Mouse (Mus musculus): Measurements from ENCODE around the gene Pycr2.
A peak's percentile ranks its signal among the peaks of the same experiment; 100 is the strongest.

GRCm38 (mm10) chr1:180919686-180920085 lies 15.6 kb downstream of the Pycr2 start:
- peak; percentile 72 for TF ChIP-seq CTCF (IDR thresholded peaks at IDR 0.05; ENCODE audit: low read depth)
- no peak for TF ChIP-seq EP300 (optimal IDR thresholded peaks at IDR 0.05)

All from stomach, postnatal 0 days (tissue).